Mouse (Mus musculus) intestine, embryonic 16.5 days (tissue): Measurements from ENCODE around the gene Gm49403. TPM values are rescaled to one million over a fixed set of nuclear protein-coding genes. Genes with fewer than 3 reads are reported as not detected.

Experiments
- ATAC-seq: fragments of 200-750 bp; cut with Nextera tagmentation; 2 replicates; pipeline ENCODE4 v1.8.0; 2017; ENCODE audit warnings: moderate TSS enrichment, moderate library complexity
- H3K27ac ChIP-seq: fragments of 300-500 bp; sonication (generic); 2 replicates; pipeline ENCODE4 v1.5.1; 2014; ENCODE audit warnings: mild to moderate bottlenecking, low read length
- H3K27me3 ChIP-seq: fragments of 300-500 bp; sonication (generic); replicated peaks from 2 replicates; pipeline ENCODE4 v1.6.1; 2014; ENCODE audit warnings: low read length, control low read depth, mixed read lengths; ENCODE audit not compliant: control insufficient read depth, insufficient read depth
- H3K36me3 ChIP-seq: fragments of 300-500 bp; sonication (generic); 2 replicates; pipeline ENCODE4 v1.6.1; 2014; ENCODE audit warnings: low read length, control low read depth; ENCODE audit not compliant: control insufficient read depth, insufficient read depth
- H3K4me1 ChIP-seq: fragments of 300-500 bp; sonication (generic); 2 replicates; pipeline ENCODE4 v1.6.1; 2014; ENCODE audit warnings: low read length, control low read depth, mixed read lengths; ENCODE audit not compliant: control insufficient read depth, insufficient read depth
- H3K4me2 ChIP-seq: fragments of 300-500 bp; sonication (generic); 2 replicates; pipeline ENCODE4 v1.6.1; 2014; ENCODE audit warnings: low read depth, low read length, control low read depth
- H3K4me3 ChIP-seq: fragments of 300-500 bp; sonication (generic); 2 replicates; pipeline ENCODE4 v1.5.1; 2014; ENCODE audit warnings: mild to moderate bottlenecking, low read length
- H3K9ac ChIP-seq: fragments of 300-500 bp; sonication (generic); 2 replicates; pipeline ENCODE4 v1.6.1; 2014; ENCODE audit warnings: low read depth, low read length
- H3K9me3 ChIP-seq: fragments of 300-500 bp; sonication (generic); 2 replicates; pipeline ENCODE4 v1.6.1; 2016; ENCODE audit warnings: low read length, control low read depth; ENCODE audit not compliant: control insufficient read depth
- WGBS: fragments of 180-500 bp; shearing (Covaris S2); extraction: QIAGEN DNeasy Blood & Tissue Kit; methylation state at CpG from one replicate; pipeline ENCODE4 v1.1.7; 2014; 5-methylcytosine and 5-hydroxymethylcytosine counted together
- polyA plus RNA-seq: library from polyadenylated mRNA; unstranded; fragments of >200 nt; fragmentation: Nextera tagmentation; extraction: Ambion mirVana; gene quantifications from 2 replicates; pipeline ENCODE4 v1.2.1, GENCODE M21; 2015

Gene Gm49403
- polyA plus RNA-seq, 1 experiment from 2014 or later, result not detected

DNA sequence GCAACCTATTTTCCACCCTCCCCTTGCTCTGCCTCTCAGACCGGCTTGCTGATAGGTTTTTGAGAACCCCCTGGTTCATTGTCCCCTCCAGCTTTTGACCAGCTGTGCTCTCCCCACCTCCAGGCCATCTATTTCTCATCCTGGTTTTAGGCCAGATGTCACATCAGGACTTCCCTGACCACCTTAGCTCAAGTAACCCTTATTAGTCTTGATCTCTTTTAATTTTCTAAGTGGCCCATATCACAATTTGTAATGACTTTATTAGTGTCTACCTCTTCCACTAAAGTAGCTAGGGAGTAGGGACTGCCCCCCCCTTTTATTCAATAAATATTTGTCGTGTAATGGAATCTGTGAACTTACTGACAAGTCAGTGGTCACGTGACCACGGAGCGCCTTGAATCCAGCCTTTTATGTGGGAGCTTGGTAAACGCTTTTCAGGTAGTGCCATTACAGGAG is 37.1 kb downstream of the Gm49403 start:
- 2% methylated on average over 6 of the region's 6 CpGs for WGBS
- Histone ChIP-seq H3K9ac (peak overlapping the region; percentile 86), H3K9me3 (no peaks in the 10 kb centered on the region), H3K27me3 (no peaks in the 10 kb centered on the region), H3K4me3 (peak overlapping the region; percentile 83), H3K4me1 (peaks cover 10% of the 10 kb centered on the region; the same call in 1 of the 2 replicates), H3K36me3 (no peaks in the 10 kb centered on the region; the same call in 1 of the 2 replicates), H3K4me2 (peak overlapping the region; percentile 75), H3K27ac (peak overlapping the region; percentile 96)
- ATAC-seq, result peak; percentile 11; the same call in 1 of the 2 replicates

DNA sequence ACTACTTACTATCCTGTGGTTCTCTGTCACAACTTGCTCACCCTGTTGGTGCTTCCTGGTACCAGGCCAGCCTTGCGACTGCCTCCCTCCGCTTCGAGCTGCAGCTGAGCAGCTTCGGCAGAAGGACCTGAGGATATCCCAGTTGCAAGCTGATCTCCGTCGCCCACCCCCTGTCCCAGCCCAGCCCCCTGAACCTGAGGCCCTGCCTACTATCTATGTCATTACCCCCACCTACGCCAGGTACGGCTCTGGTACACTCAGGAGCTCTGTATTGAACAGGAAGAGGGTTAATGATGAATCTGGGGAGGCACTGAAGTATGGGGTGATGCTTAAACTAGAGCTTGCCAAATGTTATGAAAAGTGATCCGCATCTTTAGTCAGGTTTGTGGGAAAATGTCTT is 38.0 kb downstream of the Gm49403 start:
- Histone ChIP-seq H3K27ac (no peak overlapping the region), H3K9ac (peak overlapping the region; percentile 43; the same call in 1 of the 2 replicates), H3K9me3 (no peaks in the 10 kb centered on the region), H3K4me3 (no peak overlapping the region), H3K36me3 (peaks cover 3% of the 10 kb centered on the region), H3K27me3 (no peaks in the 10 kb centered on the region), H3K4me2 (peak overlapping the region; percentile 35; the same call in 1 of the 2 replicates), H3K4me1 (peaks cover 10% of the 10 kb centered on the region; the same call in 1 of the 2 replicates)
- WGBS, result 74% methylated on average over 9 of the region's 9 CpGs
- ATAC-seq, result no peak

DNA sequence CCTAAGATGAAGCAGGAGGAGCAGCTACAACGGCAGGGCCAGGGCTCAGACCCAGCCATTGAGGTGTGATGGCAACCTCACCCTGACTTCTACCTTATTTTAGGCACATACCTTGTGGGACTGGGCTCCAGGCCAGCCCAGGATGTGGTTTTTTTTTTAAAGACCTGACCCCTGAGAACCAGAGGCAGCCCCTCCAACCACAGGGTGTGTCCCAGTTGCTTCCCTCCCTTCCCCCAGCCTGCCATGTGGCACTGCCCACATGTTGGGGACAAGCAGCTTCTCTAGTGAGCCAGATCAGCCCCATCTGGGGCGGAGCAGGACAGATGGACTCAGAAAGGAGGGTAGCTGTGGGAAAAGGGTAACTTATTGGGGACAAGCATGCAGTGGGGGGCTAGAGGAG is 43.0 kb downstream of the Gm49403 start:
- H3K9me3 ChIP-seq, result no peaks in the 10 kb centered on the region
- no peaks in the 10 kb centered on the region for H3K27me3 ChIP-seq
- no peak overlapping the region for H3K4me2 ChIP-seq
- 93% methylated on average over 2 of the region's 2 CpGs for WGBS
- ATAC-seq, result no peak
- no peak overlapping the region for H3K27ac ChIP-seq
- H3K4me3 ChIP-seq, result no peak overlapping the region
- peaks cover 7% of the 10 kb centered on the region for H3K36me3 ChIP-seq
- H3K4me1 ChIP-seq, result peaks cover 18% of the 10 kb centered on the region
- no peak overlapping the region for H3K9ac ChIP-seq

DNA sequence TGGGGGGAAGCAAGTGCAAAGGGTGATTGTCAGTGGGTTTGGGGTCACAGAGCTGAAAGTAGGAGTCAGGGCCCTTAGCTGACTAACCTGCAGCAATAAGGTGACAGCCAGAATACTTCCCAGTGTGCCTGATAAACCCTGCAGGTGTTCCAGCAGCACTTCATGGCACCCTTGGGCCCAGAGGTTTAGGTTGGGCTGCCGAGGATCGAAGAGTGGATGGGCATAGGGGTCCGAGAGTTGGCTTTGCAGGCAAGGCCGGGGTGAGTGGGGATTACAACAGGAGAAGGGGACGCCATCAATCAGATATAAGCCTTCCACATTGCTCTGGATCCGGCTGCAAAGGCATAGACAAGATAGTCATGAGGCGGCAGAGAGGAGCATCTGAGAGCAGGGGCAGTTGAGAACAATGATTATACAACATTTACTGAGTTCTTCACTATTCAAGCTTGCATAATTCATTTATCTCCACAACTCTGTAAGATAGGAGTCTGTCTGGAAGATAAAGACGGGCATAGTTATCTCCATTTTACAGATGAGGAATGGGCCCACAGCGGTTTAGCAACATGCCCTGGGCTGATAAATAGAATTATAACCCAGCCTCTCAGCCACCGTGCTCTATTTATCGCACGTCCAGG is 44.3 kb downstream of the Gm49403 start:
- Histone ChIP-seq H3K4me3 (no peak overlapping the region), H3K9ac (no peak overlapping the region), H3K9me3 (no peaks in the 10 kb centered on the region), H3K4me1 (peaks cover 16% of the 10 kb centered on the region), H3K36me3 (peaks cover 7% of the 10 kb centered on the region), H3K4me2 (no peak overlapping the region), H3K27ac (no peak overlapping the region), H3K27me3 (no peaks in the 10 kb centered on the region)
- WGBS, result 81% methylated on average over 12 of the region's 12 CpGs
- ATAC-seq, result no peak

DNA sequence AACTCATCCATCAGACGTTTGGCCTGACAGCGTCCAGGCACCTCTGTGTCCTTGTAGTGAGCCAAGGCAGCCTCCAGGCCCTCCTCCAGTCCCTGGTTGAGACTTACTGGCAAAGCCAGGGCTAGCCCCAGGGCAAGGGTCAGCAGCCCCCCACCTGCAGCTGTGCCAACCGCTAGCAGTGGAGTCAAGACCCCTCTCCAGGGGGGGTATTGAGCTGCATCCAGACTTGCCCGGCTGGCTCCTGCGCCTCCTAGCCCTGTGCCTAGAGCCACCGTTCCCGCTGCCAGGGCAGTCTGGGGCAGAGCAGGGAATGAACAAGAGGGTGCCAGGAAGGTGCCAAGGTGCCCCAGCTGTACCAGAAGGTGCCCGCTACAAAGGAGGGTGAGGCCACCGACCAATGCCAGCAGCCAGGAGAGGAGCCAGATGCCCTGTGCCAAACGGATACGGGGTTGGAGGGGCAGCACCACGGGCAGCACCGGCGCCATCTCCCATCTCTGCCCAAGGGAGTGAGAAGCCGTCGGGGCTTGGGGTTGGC is 45.0 kb downstream of the Gm49403 start:
- Histone ChIP-seq H3K4me2 (peak overlapping the region; percentile 84), H3K9ac (peak overlapping the region; percentile 92), H3K4me1 (peaks cover 16% of the 10 kb centered on the region), H3K9me3 (no peaks in the 10 kb centered on the region), H3K36me3 (peaks cover 9% of the 10 kb centered on the region), H3K4me3 (peak overlapping the region; percentile 85), H3K27me3 (no peaks in the 10 kb centered on the region), H3K27ac (peak overlapping the region; percentile 78)
- ATAC-seq, result peak; percentile 27
- WGBS, result 25% methylated on average over 16 of the region's 16 CpGs

DNA sequence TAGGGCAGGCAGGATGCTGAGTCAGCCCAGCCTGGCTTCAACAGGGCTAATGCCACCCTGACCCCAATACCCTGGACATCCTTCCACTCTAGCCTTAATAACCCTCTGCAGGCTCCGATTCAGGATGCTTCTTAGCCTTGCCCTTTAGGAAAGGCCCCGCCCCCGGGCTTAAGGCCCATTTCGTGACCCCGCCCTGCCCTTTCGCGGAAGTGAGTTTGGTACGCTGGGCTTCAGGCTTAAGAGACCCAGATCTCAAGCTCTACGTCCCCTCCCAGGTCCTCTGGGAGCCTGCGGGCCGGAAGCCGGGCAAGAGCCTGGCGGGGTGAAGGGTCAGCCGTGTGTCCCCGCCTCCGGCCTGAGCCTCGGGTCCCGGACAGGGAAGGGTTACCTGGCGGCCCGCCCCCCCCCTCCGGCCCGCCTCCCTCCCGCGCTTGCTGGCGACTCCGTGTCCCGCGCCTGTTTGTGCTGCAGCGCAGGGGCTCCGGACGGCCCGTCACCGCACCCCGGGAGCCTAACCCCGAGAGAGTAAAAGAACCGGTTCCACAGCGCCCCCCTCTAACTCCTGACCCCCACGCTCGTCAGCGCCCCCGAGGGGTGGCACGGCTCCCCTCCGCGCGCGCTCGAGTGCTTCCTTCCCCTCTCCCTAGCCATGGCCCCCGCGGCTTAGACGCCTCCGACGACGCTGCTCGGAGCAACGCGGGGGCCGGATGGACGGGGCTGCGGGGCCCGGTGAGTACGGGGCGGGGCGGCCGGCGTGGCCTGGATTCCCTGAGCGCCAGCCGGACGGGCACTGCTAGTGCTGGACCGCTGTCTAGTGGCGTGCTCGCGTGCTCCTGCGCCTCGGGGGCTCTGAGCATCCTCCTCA is 45.7 kb downstream of the Gm49403 start, which contains the start of the genes Rom1 and Eml3:
TSS of gene Rom1 (minus strand) at position 133 of the 865 bp plus-strand sequence.
TSS of gene Eml3 (plus strand) at position 329 of the 865 bp plus-strand sequence.
- H3K9ac ChIP-seq, result peak within 1 kb of the TSS; percentile 92
- under 1% methylated on average over 70 of the region's 74 CpGs for WGBS
- ATAC-seq, result peak; percentile 87
- H3K9me3 ChIP-seq, result no peaks in the 10 kb centered on the region
- peak within 1 kb of the TSS; percentile 78 for H3K27ac ChIP-seq
- peaks cover 16% of the 10 kb centered on the region for H3K4me1 ChIP-seq
- H3K4me3 ChIP-seq, result peak within 1 kb of the TSS; percentile 85
- peaks cover 14% of the 10 kb centered on the region for H3K36me3 ChIP-seq
- H3K4me2 ChIP-seq, result peak within 1 kb of the TSS; percentile 84
- no peaks in the 10 kb centered on the region for H3K27me3 ChIP-seq

DNA sequence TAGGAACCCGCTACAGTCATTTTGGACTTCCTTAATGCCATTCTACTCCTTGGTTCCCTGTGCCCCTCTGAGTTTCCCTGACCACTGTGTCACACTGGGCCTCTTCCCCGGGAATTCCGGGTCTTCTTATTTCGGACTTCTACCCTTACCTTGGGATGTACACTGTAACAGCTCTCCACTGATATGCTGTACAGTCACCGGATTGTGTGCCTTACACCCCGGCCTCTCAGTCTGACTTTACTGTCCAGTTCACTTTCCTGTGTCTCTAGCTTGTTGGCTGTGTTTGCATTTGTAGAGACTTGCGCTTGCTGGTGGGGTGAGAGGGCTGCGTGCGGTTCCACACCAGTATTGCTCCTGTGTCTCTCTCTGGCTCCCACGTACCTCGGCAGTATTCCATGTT is 46.4 kb downstream of the Gm49403 start:
- Histone ChIP-seq H3K27ac (peak overlapping the region; percentile 78), H3K4me3 (peak overlapping the region; percentile 85), H3K9ac (peak overlapping the region; percentile 92), H3K4me2 (peak overlapping the region; percentile 84), H3K36me3 (peaks cover 18% of the 10 kb centered on the region), H3K9me3 (no peaks in the 10 kb centered on the region), H3K4me1 (peaks cover 16% of the 10 kb centered on the region), H3K27me3 (no peaks in the 10 kb centered on the region)
- peak; percentile 26 for ATAC-seq
- 8% methylated on average over 11 of the region's 11 CpGs for WGBS

DNA sequence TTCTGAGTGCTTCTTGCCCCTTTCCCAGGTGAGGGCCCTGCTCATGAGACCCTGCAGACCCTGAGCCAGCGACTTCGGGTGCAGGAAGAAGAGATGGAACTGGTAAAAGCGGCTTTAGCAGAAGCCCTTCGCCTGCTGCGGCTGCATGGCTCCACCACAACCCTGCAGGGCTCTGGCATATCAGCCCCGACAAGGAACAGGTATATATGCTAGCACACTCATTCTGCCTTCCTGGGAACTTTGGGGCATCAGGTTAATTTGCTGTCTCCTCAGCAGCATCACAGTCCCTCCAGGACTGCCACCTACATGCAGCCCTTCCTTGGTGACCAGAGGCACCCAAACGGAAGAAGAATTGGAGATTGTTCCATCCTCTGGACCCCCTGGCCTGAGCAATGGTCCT is 47.0 kb downstream of the Gm49403 start:
- Histone ChIP-seq H3K4me1 (peaks cover 16% of the 10 kb centered on the region), H3K27me3 (no peaks in the 10 kb centered on the region), H3K9ac (peak overlapping the region; percentile 92), H3K27ac (no peak overlapping the region), H3K9me3 (no peaks in the 10 kb centered on the region), H3K4me2 (peak overlapping the region; percentile 84), H3K36me3 (peaks cover 18% of the 10 kb centered on the region), H3K4me3 (peak overlapping the region; percentile 85)
- ATAC-seq, result no peak
- 77% methylated on average over 7 of the region's 7 CpGs for WGBS

DNA sequence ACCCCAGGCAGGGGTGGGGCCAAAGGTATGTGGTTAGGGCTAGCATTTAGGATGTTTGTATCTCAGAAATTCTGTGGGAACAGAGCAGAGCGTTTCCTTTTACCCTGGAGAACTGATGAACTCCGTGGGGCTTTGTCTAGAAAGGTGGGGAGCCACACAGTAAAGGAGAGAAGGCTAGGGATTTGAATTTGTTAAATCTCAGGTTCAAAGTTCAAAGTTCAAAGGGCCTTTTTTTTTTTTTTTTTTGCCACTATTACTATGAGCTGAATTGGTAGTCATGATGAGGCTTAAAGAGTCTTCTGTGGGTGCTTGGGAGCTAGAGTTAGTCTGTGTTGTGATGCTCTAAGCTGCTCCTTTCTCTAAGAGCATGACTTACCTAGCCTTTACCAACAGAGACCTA is 53.0 kb downstream of the Gm49403 start:
- WGBS, result 73% methylated on average over 2 of the region's 2 CpGs
- H3K9ac ChIP-seq, result no peak overlapping the region
- H3K4me2 ChIP-seq, result no peak overlapping the region
- H3K27me3 ChIP-seq, result no peaks in the 10 kb centered on the region
- no peak overlapping the region for H3K27ac ChIP-seq
- no peak for ATAC-seq
- peaks cover 9% of the 10 kb centered on the region for H3K4me1 ChIP-seq
- no peaks in the 10 kb centered on the region for H3K9me3 ChIP-seq
- H3K4me3 ChIP-seq, result no peak overlapping the region
- peaks cover 22% of the 10 kb centered on the region for H3K36me3 ChIP-seq
